Mouse (Mus musculus) left cerebral cortex, adult 2 months (tissue): ENCODE measurements around the gene Got2. TPM values are rescaled to one million over a fixed set of nuclear protein-coding genes. Genes with fewer than 3 reads are reported as not detected.

Experiments
- DNase-seq, 2 experiments: peaks; one replicate each; pipeline ENCODE4 v3.0.0; 2021 to 2022; ENCODE audit warnings: low spot score in 2 of 2, mixed read lengths in 1 of 2; ENCODE audit errors: extremely low spot score in 1 of 2
- H3K27ac ChIP-seq: fragments of 200-600 bp; 2 replicates; pipeline ENCODE4 v1.8.1; 2022
- H3K4me3 ChIP-seq: fragments of 200-600 bp; 2 replicates; pipeline ENCODE4 v1.8.1; 2022
- CTCF ChIP-seq: fragments of 200-600 bp; IDR thresholded peaks from 2 replicates; pipeline ENCODE4 v1.8.1; 2022; ENCODE audit warnings: antibody characterized with exemption, mild to moderate bottlenecking, moderate library complexity
- intact Hi-C: fragments of 180-260 bp; cut with DNase I; formaldehyde crosslinking; loops from one replicate; pipeline ENCODE4 v1.15.1; 2025
- long read RNA-seq, 2 experiments: library from polyadenylated mRNA; stranded (forward); transcript quantifications; one replicate each; pipeline ENCODE4 v2.0.0; 2021; ENCODE audit warnings: borderline mapping rate in 2 of 2
- total RNA-seq, 2 experiments: library from RNA; stranded (reverse); gene quantifications; 2 replicates each; pipeline ENCODE4 v1.2.3; 2021

Got2 gene
- 100 to 1,000 TPM; 214 to 225 TPM for total RNA-seq
- long read RNA-seq, experiment 1, transcript Got2-201 (10 exons, 2,530 nt) = major isoform, 47 of 111 reads
- long read RNA-seq, experiment 1, partial matches to known transcripts = 11 of 111 reads
- long read RNA-seq, experiment 1, other reads (novel, unspliced or antisense) = 53 of 111 reads
- long read RNA-seq, experiment 2, transcript Got2-201 (10 exons, 2,530 nt) = major isoform, 23 of 66 reads
- long read RNA-seq, experiment 2, partial matches to known transcripts = 9 of 66 reads
- long read RNA-seq, experiment 2, other reads (novel, unspliced or antisense) = 33 of 66 reads

DNA sequence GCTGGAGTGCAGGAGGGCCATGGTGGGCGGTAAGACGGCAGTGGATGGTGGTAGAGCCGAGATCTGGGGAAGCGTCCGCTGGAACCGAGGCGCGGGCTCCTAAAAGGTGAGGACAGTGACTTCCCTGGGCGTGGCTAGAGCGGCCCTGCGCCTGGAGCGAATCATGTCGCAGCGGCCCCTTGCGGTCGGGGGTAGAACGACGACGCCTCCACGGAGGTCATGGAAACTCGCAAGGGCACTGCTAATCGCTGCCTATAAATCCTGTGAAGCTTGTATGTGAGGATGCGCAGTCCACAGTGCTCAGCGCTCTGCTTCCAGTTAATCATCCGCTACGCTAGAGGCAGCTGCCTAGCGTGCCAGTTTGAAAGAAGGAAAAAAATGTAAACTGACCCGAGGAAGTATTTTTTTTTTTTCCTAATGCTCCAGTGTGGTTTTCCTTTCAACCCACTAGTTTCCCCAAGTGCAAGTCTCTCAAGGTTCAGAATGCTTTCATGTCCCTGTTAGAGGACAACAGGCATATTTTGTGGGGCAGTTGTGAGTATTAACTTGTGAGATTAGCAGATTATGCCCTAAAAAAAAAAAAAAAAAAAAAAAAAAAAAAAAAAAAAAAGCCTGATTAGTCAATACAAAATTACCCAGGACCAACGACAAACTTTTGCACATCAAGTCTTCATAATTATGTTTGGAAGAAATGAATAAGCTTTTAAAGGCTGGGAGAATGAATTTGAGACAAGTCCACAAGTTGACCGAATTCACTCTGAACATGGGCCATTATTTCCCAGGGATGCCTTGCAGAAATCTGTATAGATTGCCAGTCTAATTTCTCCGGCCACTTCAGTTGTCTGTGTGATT is at the start of gene Got2:
Got2 (minus strand) TSS at position 263 of the 852 bp plus-strand sequence.
- TF ChIP-seq CTCF = peak; percentile 85
- H3K4me3 ChIP-seq = peak within 1 kb of the TSS; percentile 89
- peak within 1 kb of the TSS; percentile 94 for H3K27ac ChIP-seq
- intact Hi-C loops = loop anchor here (2.0 kb wide), 2 partner anchors 36 to 82 kb away; partner anchors contain the start of genes Cnot1 and Slc38a7
- DNase-seq = peak; percentile 89 to 92

- DNase-seq = no peak
- intact Hi-C loops = no loop called here
- Histone ChIP-seq H3K4me3 (no peak overlapping the region), H3K27ac (no peak overlapping the region)
- TF ChIP-seq CTCF = no peak
Measured at GRCm38 (mm10) chr8:95932841-95933240, 44.5 kb upstream of the Got2 start.

DNA sequence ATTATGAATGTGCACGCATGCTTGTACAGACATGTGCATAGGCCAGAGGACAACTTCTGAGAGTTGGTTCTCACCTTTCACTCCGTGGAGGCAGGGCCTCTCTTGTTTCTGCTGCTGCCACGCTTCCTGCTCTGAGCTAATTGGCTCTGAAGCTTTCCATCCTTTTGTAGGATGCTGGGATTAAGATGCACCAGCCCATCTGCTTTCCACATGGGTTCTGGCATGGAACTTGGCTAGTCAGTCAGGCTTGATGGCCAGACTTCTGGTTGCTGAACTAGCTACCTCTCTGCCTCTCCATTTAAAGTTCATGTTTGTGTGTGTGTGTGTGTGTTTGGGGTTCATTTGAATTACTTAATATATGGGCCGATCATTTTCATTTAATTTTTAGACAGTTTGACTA is 41.5 kb upstream of the Got2 start:
- no peak for TF ChIP-seq CTCF
- Histone ChIP-seq H3K27ac (no peak overlapping the region), H3K4me3 (no peak overlapping the region)
- no peak for DNase-seq
- intact Hi-C loops = no loop called here

GRCm38 (mm10) chr8:95916106-95916505 is 27.8 kb upstream of the Got2 start:
- no peak overlapping the region for H3K4me3 ChIP-seq
- no peak for DNase-seq
- intact Hi-C loops = loop anchor here (5.0 to 10.0 kb wide), 3 partner anchors 74 to 311 kb away; no protein-coding TSS in a partner anchor
- TF ChIP-seq CTCF = no peak
- no peak overlapping the region for H3K27ac ChIP-seq

GRCm38 (mm10) chr8:95914905-95915643 is 26.7 kb upstream of the Got2 start:
- peak; percentile 79 to 86 for DNase-seq
- H3K27ac ChIP-seq = no peak overlapping the region
- H3K4me3 ChIP-seq = no peak overlapping the region
- intact Hi-C loops = loop anchor here (5.0 to 10.0 kb wide), 3 partner anchors 73 to 310 kb away; no protein-coding TSS in a partner anchor
- TF ChIP-seq CTCF = peak; percentile 83

DNA sequence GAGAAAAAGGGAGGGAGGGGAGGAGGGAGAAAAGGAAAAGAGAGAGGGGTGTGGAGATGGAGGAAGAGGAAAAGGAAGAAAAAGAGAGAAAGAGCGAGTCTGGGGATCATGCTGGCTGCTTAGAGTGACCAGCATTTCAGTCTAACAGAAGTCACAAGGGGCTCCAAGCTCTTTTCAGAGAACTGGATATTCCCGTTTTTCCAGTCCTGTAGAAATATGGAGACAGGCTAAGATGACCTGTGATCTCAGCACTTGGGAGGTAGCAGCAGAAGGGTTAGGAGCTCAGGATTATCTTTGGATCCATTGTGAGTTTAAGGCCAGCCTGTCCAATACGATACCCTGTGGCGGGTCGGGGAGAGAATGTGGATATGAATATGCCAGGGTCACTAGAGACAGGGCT is 22.9 kb upstream of the Got2 start:
- no peak for TF ChIP-seq CTCF
- DNase-seq = no peak
- no peak overlapping the region for H3K27ac ChIP-seq
- intact Hi-C loops = loop anchor here (10.0 kb wide), 2 partner anchors 136 to 306 kb away; no protein-coding TSS in a partner anchor
- no peak overlapping the region for H3K4me3 ChIP-seq

- DNase-seq = no peak
- no peak for TF ChIP-seq CTCF
- H3K4me3 ChIP-seq = no peak overlapping the region
- intact Hi-C loops = no loop called here
- H3K27ac ChIP-seq = no peak overlapping the region
Measured at GRCm38 (mm10) chr8:95907885-95908284, 19.5 kb upstream of the Got2 start.

DNA sequence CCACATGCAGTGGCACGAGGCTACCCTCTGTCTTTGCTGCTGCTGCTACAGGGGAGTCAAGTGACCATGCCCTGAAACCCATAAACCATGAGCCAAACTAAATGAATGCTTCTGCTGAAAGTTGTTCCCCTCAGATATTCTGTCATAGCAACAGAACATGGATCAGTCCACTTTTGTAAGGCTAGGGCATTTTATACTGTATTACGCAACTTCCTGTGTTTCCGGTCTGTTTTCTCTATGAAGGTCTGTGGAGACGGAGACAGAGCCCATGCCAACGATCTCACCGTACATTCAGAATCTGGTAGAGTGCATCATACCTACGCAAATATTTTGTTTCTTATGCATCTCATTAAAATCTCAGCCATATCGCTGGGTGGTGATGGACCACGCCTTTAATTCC is 18.4 kb upstream of the Got2 start:
- no peak overlapping the region for H3K27ac ChIP-seq
- intact Hi-C loops = no loop called here
- H3K4me3 ChIP-seq = no peak overlapping the region
- no peak for TF ChIP-seq CTCF
- DNase-seq = no peak

DNA sequence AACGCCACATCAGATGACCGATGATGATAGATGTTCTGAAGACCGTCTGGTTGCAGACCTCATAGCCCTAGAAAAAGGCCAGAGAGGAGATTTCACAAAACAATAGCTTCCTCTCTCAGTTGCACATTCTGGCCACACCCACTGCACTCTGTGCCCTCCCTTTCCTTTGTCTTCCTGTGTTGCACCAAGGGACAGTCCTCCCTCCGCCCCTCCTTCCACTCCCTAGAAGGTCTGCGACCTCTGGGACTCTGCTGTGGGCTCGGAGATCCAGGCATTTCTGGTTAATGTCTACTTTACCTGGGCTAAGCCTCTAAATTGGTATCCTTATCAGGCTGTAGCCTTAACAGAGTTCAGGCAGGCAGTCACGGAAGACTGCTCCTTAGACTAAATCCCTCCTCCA is 13.5 kb upstream of the Got2 start:
- DNase-seq = no peak
- Histone ChIP-seq H3K27ac (no peak overlapping the region), H3K4me3 (no peak overlapping the region)
- TF ChIP-seq CTCF = no peak
- intact Hi-C loops = no loop called here

- Histone ChIP-seq H3K27ac (no peak overlapping the region), H3K4me3 (no peak overlapping the region)
- TF ChIP-seq CTCF = no peak
- no peak for DNase-seq
- intact Hi-C loops = no loop called here
Measured at GRCm38 (mm10) chr8:95893701-95894100, 5.4 kb upstream of the Got2 start.

GRCm38 (mm10) chr8:95887578-95888284 is 616 bp downstream of the Got2 start:
- peak; percentile 86 to 87 for DNase-seq
- TF ChIP-seq CTCF = no peak
- intact Hi-C loops = loop anchor here (2.0 kb wide), 2 partner anchors 35 to 81 kb away; partner anchors contain the start of genes Cnot1 and Slc38a7
- H3K27ac ChIP-seq = peak overlapping the region; percentile 94
- peak overlapping the region; percentile 89 for H3K4me3 ChIP-seq
